Mouse (Mus musculus) CH12.LX (cell line): ENCODE measurements at regions not wholly inside any gene's neighbourhood (a gene's known extent, or its start where the extent isn't known, plus 50 kb on each side); places are given as distances from the start of the nearest gene placed in this dataset.

Experiments used
- CTCF ChIP-seq, 2 experiments: IDR thresholded peaks in 1 of 2; conservative IDR thresholded peaks in 1 of 2; 2 replicates each; pipeline ENCODE4 v1.5.1; 2011 to 2012; ENCODE audit warnings: low read depth in 2 of 2, low read length in 2 of 2, improper control_type of control experiment in 1 of 2, inconsistent platforms in 1 of 2, mild to moderate bottlenecking in 1 of 2, moderate library complexity in 1 of 2
- EP300 ChIP-seq: IDR thresholded peaks from 2 replicates; pipeline ENCODE4 v1.6.1; 2011; ENCODE audit warnings: low read length, improper control_type of control experiment
- ETS1 ChIP-seq: conservative IDR thresholded peaks from 2 replicates; pipeline ENCODE4 v1.6.1; 2012; ENCODE audit warnings: low read depth, mild to moderate bottlenecking, inconsistent platforms, low read length, improper control_type of control experiment, moderate library complexity
- NELFE ChIP-seq: IDR thresholded peaks from 2 replicates; pipeline ENCODE4 v1.6.1; 2011; ENCODE audit warnings: low read depth, low read length, improper control_type of control experiment
- POLR2A ChIP-seq: IDR thresholded peaks from 2 replicates; pipeline ENCODE4 v1.6.1; 2011; ENCODE audit warnings: low read depth, mild to moderate bottlenecking, improper control_type of control experiment, low read length

DNA sequence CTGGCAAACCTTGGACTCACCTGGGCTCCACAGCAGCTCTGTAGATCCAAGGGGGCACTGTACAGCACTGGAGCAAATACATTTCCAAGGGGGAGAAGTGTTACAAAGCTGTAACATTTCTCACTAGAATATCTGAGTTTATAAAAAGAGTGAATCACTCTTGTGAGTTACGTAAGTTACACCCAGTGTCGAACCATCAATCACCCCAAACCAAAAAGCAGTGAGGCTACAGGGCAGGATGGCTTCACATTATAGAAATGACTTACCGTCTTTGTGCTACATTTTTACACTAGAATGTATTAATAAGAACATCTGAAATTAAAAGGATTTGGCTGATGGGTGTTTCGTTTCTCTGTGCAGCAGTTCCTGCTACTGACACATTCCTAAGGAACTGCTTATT is 156.7 kb upstream of the Klf14 start:
- TF ChIP-seq POLR2A, result no peak
- TF ChIP-seq ETS1, result no peak
- no peak for TF ChIP-seq CTCF (conservative IDR thresholded peaks at IDR 0.05 in 1 of 2, IDR thresholded peaks at IDR 0.05 in 1 of 2; ENCODE audit: low read depth in 2 of 2, low read length in 2 of 2)
- no peak for TF ChIP-seq EP300
- TF ChIP-seq NELFE, result no peak
